Mouse (Mus musculus) olfactory bulb, adult 2 months (tissue): ENCODE data around the gene Bcl2.

Experiments
- CTCF ChIP-seq: fragments of 200-500 bp; IDR thresholded peaks from 2 replicates; pipeline ENCODE4 v1.5.1; 2012; ENCODE audit warnings: low read depth, mild to moderate bottlenecking, low read length, moderate library complexity; ENCODE audit not compliant: insufficient read depth
- POLR2A ChIP-seq: fragments of 200-500 bp; IDR thresholded peaks from 2 replicates; pipeline ENCODE4 v1.6.1; 2012; ENCODE audit warnings: mild to moderate bottlenecking, low read depth, low read length, moderate library complexity; ENCODE audit not compliant: insufficient read depth

DNA sequence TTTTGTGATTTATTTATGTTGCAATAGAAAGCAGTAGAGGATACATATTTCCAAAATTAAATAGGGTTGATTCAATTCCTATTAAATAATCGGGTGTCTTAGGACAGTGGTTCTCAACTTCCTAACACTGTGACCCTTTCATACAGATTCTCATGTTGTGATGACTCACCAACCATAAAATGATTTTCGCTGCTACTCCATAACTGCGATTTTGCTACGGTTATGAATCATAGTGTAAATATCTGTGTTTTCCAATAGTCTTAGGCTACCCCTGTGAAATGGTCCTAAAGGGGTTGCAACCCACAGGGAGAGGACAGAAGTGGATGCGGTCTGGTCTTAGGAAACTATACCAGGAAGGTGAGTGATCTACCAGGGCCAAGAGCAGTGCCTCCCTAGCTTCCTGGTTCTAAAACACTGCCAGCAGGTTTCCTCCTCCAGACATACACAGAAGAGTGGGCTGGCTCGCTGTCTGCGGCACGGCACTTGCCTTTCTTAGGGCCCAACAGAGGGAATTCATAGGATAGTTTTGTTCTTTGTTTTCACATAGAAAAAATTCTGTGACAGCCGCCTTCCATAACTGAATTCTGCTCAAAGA is 13.5 kb downstream of the Bcl2 start:
- TF ChIP-seq POLR2A (no peak), CTCF (no peak)
